Mouse (Mus musculus): ENCODE results near the gene Tmem151b.

The Tmem151b gene

GRCm38 (mm10) chr17:45582715-45583355 is 33.4 kb upstream of the Tmem151b start:
- peak; percentile 42 to 51 for DNase-seq

GRCm38 (mm10) chr17:45582188-45582587 is 32.7 kb upstream of the Tmem151b start:
- peak in 1 of 2 experiments; percentile 5 for DNase-seq

DNA sequence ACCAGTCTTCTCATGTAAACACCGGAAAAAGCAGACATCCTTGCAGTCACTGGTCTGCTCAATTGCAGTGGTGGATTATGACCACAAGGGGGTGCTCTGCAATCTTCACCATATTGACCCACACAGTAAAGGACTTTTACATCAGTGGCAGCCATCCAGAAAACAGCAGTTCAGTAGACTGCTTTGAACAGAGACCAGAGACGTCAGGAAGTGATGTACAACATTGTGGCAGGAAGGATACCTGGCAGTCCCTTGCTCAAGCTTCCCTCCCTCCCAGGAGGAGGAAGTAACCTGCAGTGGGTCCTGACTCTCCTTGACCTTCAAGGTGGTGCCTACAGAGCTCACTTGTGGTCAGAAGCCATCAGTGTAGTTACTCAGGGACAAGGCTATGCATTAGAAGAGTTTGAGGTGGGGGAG is 32.1 kb upstream of the Tmem151b start:
- DNase-seq = peak; percentile 68 to 70

DNA sequence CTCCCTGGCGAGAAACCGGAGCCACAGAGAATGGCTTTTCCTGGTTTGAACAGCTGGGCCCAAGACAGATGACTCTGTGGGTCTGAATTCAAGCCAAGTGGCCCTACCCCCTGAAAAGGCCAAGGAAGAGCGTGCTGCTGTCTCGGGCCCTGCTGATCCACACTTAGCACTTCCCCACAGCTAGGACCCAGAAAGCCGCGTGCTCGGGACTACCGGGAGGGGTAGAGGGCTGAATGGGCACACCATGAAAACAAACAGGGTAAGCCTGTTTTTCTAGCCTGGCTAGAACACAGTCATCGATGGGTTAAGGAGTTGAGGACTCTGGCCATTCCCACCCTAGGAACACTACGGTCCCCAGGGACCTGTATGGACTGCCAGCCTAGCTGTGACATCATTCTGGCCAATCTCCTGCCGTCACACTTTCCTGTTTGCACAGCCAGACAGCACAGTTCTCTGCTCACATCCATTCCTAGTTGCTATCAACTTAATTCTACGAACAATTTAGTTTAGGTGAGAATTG is 31.5 kb upstream of the Tmem151b start:
- peak in 1 of 2 experiments; percentile 16 for DNase-seq

DNA sequence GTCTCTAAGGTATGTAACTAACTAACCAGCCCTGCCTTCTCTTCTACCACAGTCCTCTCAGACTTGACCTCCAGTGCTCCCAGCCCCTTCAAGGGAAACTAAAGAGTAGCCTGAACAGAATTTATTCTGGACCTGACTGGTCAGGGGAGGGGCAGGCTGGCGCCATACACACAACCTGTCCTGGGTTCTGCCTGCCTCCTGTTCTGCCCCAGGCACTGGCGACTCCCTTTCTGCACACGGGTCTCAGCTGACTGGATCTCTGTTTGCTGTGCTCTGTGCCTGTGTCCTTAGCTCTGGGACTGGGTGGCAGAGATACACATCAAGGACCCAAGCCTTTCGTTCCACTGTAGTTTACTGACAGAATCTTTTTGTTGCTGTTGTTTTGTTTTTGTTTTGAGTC is 30.1 kb upstream of the Tmem151b start:
- DNase-seq = peak in 1 of 2 experiments; percentile 6

DNA sequence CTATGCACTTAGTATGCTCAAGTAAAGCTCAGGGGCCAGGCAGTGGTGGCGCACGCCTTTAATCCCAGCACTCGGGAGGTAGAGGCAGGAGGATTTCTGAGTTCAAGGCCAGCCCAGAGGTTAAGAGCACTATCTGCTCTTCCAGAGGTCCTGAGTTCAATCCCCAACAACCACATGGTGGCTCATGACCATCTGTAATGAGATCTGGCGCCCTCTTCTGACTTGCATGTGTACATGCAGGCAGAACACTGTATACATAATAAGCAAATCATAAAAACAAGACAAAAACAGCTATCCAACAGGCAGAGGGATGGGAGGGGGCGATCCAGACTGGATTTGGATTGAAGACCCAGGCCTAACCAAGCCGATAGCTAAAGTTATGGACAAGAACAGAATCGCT is 29.4 kb upstream of the Tmem151b start:
- peak in 1 of 2 experiments; percentile 28 for DNase-seq

- no peak for DNase-seq
Measured at GRCm38 (mm10) chr17:45578242-45578641, 28.8 kb upstream of the Tmem151b start.

- DNase-seq = no peak
Measured at GRCm38 (mm10) chr17:45575123-45575897, 25.8 kb upstream of the Tmem151b start.

DNA sequence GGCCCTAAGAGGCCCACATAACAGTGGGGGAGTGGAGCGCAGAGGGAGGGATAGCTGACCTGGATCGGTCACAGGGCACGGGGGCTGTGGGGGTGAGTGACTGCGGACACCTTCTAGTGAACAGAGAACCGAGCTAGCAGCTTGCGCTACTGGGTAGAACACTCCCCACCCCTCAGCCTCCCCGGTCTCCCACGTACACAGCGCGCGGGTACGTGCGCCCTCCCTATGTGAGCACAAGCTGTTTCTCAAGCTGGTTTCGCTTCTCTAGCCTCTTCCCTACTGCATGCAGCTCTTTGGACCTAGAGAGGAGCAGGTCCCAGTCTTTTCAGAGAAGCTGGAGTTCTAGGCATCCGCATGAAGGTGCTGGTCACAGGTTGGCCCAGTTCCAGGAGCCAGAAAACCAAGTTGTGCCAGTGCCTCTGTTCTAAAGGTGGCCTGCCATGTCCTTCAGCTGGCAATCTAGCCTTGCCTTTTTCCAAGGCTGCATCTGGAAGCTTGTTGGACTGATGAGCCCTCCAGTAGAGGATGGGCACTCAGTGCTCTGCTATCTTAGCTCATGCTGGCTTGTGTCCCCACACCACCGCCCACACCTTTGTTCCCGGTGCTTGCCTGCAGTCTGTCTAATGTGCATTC is 24.8 kb upstream of the Tmem151b start:
- DNase-seq = peak; percentile 81 to 85

- DNase-seq = peak; percentile 99
Measured at GRCm38 (mm10) chr17:45573780-45574123, 24.3 kb upstream of the Tmem151b start.

DNA sequence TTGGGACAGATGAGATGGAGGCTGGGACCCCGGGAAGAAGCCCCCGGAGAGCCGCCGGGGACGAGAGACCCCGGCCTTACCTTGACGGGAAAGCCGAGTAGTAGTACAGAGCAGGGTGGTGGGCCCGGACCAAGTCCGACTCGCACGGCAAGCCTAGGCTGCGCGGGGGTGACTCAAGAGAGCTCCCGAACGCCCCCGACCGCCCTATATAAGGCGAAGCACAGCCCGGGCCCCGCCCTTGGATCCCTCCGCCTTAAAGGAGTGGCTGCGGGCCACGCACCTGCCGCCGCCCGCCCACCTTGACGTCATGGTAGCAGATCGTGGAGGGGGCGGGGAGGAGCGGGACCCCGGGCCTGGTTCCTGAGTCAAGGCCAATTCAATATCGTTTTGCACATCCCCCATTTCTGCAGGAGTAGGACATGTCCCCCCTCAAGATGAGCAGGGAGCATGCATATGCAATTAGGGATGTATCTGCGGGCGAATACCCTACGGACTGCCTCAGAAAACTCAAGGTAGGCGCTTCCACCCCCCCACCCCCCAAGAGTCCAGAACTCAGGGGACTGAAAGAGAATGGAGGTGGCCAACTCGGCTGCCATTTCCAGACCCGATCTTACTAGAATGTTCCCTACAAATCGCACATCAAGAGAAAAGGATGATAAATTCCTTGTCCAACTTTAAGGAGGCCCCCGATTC is 23.8 kb upstream of the Tmem151b start, which contains the start of gene Hsp90ab1:
Hsp90ab1 (minus strand) TSS at position 185 of the 693 bp plus-strand sequence.
- DNase-seq = peak; percentile 100

GRCm38 (mm10) chr17:45572103-45573086 is 22.9 kb upstream of the Tmem151b start:
- DNase-seq = peak; percentile 73 to 83

GRCm38 (mm10) chr17:45569999-45570398 is 20.5 kb upstream of the Tmem151b start:
- no peak for DNase-seq

GRCm38 (mm10) chr17:45568990-45569389 is 19.5 kb upstream of the Tmem151b start:
- DNase-seq = no peak

GRCm38 (mm10) chr17:45567162-45567601 is 17.7 kb upstream of the Tmem151b start:
- DNase-seq = no peak

- no peak for DNase-seq
Measured at GRCm38 (mm10) chr17:45566360-45567161, 17.1 kb upstream of the Tmem151b start.

DNA sequence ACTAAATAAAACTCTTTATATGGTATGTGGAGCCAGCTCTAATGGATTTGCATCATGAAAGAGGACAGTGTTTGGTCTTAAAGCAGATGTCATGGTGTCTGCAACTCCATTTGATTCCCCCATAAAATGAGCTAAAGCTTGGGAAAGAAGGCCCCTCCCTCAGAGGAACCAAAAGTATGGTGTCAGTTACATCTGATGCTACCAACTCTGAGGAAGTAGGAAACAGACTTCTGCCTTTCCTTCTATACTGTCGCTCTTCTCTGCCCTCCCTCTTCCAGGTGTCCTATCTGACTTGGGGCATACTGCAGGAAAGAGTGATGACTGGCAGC is 16.5 kb upstream of the Tmem151b start:
- no peak for DNase-seq

DNA sequence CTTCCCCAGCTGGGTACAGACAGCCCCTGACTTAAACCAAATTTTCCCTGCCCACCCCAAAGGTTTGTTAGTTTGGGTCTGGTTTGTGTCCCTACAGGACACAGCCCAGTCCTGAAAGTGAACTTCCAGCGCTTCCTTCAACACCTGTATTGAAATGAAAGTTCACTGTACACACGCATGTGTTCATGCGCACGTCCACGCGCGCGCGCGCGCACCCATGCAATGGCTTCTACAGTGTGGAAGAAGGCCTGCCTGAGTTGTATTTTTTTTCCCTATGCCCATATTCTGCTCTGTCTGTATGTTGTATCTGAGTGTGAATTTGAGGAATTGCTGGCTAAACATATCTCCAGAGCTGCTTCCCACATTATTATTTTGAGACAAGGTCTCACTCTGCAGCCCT is 15.6 kb upstream of the Tmem151b start:
- no peak for DNase-seq

GRCm38 (mm10) chr17:45564531-45565084 is 15.1 kb upstream of the Tmem151b start:
- DNase-seq = no peak
